Mouse (Mus musculus): Measurements from ENCODE around the gene Eps8l2.

DNA sequence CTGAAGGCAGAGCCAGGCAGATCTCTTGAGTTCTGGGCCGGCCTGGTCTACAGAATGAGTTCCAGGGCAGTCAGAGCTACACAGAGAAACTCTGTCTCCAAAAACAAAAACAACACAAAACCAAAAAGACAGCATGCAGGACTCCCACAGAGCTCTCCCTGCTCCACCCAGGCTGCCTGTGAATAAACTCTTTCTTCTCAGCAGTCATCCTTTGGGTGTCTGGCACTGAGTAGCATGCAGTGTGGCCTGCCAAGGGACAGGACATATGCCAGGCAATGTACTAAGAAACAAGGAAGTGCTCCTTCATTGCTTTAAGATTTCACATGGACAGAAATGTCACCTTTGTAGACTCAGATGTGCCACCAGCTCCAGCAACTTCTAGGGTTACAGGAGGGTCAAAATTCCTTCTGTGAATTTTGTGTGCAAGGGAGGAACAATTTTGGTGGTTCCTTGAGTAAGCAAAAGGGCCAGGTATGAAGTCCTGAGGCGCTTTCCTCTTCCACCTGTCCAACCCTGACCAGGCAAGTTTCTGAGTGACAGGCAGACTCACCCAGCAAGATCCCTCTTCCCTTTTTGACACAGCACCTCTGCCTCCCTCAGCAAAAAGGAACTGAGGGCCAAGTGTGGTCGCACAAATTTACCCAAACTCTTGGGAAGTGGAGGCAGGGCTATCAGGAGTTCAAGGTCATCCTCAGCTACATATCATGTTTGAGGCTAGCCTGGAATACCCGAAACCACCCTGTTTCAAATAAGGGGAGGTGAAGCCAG lies 42.6 kb downstream of the Eps8l2 start:
- TF ChIP-seq POLR2A (IDR thresholded peaks at IDR 0.05; ENCODE audit: borderline replicate concordance, low read depth, low read length) (no peak), CTCF (IDR thresholded peaks at IDR 0.05; ENCODE audit: low read depth, low read length) (no peak)

Data from bone marrow macrophage, adult 2 months (primary cell).